Mouse (Mus musculus) thymus, adult 2 months (tissue): ENCODE measurements at regions not wholly inside any gene's neighbourhood (a gene's known extent, or its start where the extent isn't known, plus 50 kb on each side); places are given as distances from the start of the nearest gene placed in this dataset.

Experiments used
- CTCF ChIP-seq: fragments of 200-500 bp; IDR thresholded peaks from 2 replicates; pipeline ENCODE4 v1.5.1; 2012; ENCODE audit warnings: mild to moderate bottlenecking, control low read depth, low read length, moderate library complexity, borderline replicate concordance; ENCODE audit not compliant: control insufficient read depth, poor library complexity, insufficient read depth; ENCODE audit errors: extremely low read depth
- POLR2A ChIP-seq: fragments of 200-500 bp; IDR thresholded peaks from 2 replicates; pipeline ENCODE4 v1.6.1; 2012; ENCODE audit warnings: mild to moderate bottlenecking, low read length, control low read depth, moderate library complexity; ENCODE audit not compliant: control insufficient read depth, poor library complexity, insufficient read depth; ENCODE audit errors: extremely low read depth

DNA sequence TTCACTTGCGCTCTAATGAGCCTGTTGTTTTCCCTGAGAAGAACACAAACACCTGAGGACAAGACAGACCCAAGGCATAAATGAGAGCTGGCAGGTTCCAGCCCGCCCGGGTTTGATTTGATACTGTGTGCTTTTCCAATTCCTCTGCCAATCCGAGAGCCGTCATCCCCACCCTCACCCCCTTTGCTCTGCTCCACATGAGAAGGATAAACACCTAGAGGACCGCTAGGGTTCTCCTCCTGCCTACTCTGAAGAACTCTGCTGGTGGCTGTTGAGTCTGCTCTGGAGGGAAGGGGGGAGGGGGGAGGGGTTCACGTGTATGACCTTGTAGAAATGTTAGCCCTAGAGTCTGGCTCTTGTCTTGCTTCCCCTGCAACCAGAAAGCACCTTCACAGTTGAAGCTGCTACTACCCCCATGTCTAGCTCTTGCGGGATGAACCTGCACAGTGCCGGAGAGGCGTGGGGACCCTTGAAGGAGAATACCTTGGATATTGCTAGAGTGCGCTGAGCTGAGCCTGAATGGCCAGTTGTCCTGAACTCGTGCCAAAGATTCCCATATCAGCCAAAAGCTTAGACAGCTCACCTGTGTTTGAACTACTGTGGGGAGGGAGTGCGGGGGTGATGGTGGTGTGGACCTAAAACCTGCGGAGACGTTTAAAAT is 225.0 kb upstream of the Atp5g3 start:
- TF ChIP-seq POLR2A (no peak), CTCF (no peak)
